Mouse (Mus musculus) A20 (cell line): Measurements from ENCODE around the gene Steap4.
"Not testable (repeated sequence)": the region's sequence is repeated elsewhere in the genome, so short reads cannot be mapped to it uniquely, and the experiment has no call there.

Source experiments
- DNase-seq: peaks from one replicate; pipeline ENCODE4 v3.0.0-alpha.2; 2011; ENCODE audit warnings: low read depth, low spot score

Steap4 gene

DNA sequence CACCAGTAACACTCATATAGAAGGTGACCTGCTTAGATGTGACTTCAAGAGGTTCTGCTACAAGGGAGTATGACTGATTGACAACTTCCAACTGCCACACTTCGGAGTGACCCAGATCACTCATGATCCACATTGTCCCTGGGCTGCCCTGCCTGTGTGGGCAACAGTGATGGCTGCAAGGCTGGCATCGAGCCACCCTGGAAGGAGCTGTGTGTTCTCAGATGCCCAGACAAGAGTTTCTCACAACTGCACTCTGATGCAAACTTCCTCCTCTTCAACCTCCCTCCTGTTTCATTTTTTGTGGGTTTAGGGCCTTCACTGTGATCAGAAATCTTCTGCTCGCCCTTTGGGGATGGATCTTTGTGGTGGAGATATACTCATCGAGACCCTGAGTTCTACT, 28.2 kb downstream of the Steap4 start:
- DNase-seq: peak; percentile 33

DNA sequence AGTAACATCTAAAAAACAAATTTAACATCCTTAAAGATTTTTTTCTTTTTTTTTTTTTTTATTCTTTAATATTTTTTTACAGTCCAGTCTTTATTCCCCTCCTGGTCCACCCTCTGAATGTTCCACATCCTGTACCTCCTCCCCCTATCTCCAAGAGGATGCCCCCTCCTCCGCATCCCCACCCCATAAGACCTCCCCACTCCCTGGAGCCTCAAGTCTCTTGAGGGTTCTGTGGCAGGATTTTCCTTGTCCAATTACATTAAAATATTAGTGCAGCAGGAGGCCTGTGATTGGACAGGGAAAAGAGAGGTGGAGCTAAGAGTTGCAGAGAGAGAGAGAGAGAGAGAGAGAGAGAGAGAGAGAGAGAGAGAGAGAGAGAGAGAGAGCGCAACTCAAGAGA, 31.4 kb downstream of the Steap4 start:
- not testable (repeated sequence) for DNase-seq

DNA sequence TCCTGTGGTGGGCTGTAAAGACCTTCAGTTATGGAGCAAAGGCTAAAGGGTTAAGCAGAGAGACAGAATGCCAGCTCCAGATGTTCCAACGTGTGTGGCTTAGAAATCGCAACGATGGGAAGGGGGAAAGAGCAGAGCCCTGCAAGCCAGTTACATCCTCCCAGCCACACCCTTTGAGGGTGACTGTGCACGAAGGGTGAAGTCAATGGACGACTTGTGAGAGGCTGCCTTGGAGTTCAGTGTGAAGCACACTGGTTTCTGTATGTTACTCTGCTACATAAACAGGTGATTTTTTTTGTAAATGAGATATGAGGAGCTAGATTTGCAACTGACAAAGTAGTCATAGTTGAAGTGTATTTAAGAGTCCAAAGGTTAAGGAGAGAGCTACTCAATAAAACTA, 33.5 kb downstream of the Steap4 start:
- DNase-seq: peak; percentile 13

DNA sequence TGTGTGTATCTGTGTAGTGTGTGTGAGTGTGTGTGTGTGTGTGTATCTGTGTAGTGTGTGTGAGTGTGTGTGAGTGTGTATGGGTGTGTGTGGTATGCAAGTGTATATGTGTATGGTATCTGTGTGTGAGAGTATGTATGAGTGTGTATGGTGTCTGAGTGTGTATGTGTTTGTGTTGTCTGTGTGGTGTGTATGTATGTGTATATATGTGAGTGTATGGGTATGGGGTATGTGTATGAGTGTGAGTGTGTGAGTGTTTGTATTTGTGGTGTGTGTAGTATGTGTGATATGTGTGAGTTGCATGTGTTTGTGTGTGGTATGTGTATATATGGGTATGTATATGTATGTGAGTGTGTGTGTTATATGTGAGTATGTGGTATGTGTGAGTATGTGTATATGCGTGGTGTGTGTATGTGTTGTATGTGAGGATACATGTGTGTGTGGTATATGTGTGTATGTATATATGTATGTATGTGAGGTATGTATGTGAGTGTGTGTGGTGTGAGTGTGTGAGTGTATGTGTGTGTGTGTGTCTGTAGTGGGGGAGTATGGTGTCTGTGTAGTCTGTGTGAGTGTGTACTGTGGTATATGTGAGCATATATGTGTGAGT, 35.1 kb downstream of the Steap4 start:
- DNase-seq: no peak

GRCm38 (mm10) chr5:7996401-7997044, 36.3 kb downstream of the Steap4 start:
- DNase-seq: peak; percentile 38

DNA sequence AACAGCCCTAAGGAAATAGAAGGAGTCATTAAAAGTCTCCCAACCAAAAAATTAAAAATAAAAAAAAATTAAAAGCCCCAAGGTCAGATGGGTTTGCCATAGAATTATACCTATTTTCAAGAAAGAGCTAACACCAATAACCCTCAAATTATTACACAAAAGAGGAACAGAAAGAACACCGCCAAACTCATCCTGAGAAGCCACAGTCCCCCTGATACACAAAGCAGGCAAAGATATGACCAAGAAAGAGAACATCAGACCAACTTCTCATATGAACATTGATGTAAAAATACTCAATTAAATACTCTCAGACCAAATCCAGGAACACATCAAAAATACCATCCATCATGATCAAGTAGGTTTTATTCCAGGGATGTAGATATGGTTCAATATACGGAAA, 36.8 kb downstream of the Steap4 start:
- peak; percentile 8 for DNase-seq

DNA sequence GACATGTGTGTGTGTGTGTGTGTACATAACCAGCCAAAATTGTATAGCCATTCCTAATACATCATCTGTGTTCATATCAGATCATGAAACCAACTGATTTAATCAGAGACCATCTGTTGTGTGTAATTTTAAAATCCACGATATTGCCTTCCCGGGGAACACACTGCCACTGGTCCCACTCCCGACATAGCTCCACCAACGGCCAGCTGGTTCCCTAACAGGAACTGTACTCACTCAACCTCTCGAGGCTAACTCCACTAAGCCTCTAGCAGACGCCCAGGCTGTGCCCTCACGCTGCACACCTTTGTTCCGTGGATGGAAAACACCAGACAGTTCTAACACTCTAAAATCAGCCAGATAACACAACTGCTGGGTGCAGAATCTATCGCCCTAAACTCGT, 40.2 kb downstream of the Steap4 start:
- DNase-seq: no peak

DNA sequence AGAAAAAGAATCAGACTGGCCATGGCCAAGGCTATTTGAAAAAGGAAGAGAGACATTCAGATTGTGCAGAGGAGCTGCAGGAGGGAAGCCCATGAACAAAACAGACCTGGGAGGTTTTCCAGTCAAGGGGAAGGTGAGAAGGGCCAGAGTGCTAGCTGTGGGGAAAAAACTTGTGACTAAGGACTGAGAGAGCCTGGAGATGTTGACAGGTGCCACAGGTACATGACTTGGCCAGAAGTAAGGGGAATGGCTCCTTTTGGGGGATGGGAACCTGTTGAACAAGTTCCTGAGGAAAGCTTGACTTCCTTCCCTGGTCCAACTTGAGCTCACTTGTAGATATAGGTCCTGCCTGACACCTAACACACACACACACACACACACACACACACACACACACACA, 42.6 kb downstream of the Steap4 start:
- no peak for DNase-seq

DNA sequence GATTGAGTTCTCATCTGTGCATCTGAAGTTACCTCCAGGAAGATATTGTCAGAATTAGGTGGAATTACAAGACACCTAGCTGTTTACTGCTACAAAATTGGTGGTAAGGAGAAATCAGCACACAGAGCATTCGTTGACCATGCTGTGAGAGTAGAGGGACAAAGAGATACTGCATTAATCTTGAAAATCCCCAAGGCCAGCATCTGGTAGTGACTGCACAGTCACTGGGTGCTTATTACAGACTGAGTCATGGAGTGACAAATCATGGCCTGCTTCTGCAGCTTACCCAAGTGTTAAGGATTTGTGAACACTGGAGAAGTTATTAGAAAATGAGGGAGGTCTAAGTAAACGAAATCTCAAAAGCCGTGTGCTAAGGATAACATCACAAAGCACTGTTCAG, 53.0 kb downstream of the Steap4 start:
- no peak for DNase-seq
